Mouse (Mus musculus) left cerebral cortex, adult 11 months (tissue): ENCODE measurements at regions not wholly inside any gene's neighbourhood (a gene's known extent, or its start where the extent isn't known, plus 50 kb on each side); places are given as distances from the start of the nearest gene placed in this dataset.
A peak's percentile ranks its signal among the peaks of the same experiment; 100 is the strongest.

Source experiments
- DNase-seq: peaks from one replicate; pipeline ENCODE4 v3.0.0; 2022; ENCODE audit warnings: low spot score

GRCm38 (mm10) chr5:118380422-118381293, 135.6 kb downstream of the 2410131K14Rik start:
- no peak for DNase-seq

- no peak for DNase-seq
These were observed 136.3 kb downstream of the 2410131K14Rik start for GRCm38 (mm10) chr5:118381294-118381675.

GRCm38 (mm10) chr5:118386126-118386525, 141.1 kb downstream of the 2410131K14Rik start:
- DNase-seq = no peak

DNA sequence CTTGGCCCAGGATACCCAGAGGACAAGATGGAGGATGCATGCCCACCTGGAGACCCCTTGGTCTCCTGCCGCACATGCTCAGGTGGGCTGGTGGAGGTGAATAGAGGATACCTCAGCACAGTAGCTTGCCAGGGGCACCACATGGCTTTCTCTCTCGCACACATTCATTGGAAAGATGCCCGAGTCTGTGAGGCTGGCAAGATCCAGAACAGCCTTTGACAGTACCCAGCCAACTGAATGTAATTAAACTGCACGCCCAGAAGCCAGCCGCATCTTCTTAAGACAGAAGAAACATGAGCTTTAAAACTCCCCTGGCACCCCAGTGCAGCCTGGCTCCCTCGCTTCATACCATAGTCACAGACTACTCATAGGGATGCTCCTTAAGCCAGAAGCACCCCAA, 143.4 kb downstream of the 2410131K14Rik start:
- no peak for DNase-seq

- DNase-seq = no peak
These were observed 145.8 kb downstream of the 2410131K14Rik start for GRCm38 (mm10) chr5:118390691-118391373.

GRCm38 (mm10) chr5:118392932-118393487, 148.0 kb downstream of the 2410131K14Rik start:
- no peak for DNase-seq

GRCm38 (mm10) chr5:118394051-118394450, 149.0 kb downstream of the 2410131K14Rik start:
- no peak for DNase-seq

DNA sequence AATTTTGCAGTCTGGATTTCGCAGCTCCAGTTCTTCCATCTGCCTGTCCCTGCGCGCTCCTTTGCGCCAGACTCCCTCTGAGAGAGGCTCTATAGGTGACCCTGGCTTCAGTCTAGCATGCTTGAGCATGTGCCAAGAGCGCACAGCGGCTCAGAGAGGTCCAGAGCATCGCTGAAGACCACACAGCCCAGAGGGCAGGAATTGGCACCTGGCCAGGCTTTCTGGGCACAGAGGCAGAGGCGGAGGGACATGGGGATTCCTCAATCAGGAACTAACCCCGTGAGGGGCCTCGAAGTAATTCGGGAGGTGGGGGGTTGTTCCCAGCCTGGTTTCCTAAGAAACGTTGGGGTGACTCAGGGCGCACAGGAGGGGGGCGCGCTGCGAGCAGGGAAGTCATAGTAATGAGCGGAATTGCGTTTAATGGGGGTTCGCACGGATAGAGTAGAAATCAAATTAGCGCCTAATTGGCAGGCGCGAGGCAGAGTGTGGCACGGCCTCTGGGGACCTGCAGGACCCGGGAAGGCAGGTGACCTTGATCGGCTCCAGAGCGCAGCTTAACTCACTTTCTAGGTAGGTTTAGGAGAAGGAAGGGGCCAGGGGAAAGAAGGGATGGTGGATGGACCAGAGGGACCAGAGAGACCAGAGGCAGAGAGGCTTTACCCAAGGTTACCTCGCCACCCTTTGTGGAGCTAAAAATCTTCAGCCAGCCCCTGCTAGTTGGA, 151.1 kb downstream of the 2410131K14Rik start:
- DNase-seq = no peak

GRCm38 (mm10) chr5:118400926-118401325, 155.9 kb downstream of the 2410131K14Rik start:
- no peak for DNase-seq

DNA sequence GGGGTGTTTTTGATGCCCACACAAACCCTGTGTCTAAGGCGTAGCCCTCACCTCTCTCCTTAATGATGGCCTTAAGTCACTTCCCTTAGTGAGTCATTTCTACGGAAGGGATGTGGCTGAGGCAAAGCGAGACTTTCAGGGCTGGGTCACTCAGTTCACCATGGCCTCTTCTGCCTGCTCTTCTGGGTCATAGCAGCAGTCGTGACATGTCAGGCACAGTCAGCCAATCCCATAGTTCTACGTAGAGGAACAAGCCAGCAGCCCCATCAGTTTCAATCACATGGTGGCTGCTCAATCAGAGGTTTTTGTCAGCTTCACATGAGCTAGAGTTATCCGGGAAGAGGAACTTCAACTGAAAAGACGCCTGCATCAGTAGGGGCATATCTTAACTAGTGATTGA, 156.1 kb upstream of the Med13l start:
- no peak for DNase-seq

DNA sequence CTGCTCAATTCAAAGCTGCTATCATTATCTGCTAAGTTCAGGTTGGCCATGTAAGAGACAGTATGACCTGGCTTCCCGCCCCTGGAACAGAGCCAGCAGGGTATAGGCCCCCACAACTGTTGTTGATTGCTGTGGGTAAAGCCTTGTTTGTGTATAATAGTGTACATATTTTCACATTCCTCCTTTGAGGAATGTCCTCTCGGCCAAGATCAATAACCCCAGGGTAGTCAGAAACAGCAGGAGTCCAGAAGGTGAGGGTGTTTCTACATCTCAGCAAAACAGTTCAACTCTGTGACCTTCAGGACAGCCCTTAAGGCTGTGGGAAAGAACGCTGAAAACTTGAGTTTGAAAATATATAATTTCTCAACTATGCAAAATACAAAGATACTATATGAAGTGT, 155.1 kb upstream of the Med13l start:
- no peak for DNase-seq

DNA sequence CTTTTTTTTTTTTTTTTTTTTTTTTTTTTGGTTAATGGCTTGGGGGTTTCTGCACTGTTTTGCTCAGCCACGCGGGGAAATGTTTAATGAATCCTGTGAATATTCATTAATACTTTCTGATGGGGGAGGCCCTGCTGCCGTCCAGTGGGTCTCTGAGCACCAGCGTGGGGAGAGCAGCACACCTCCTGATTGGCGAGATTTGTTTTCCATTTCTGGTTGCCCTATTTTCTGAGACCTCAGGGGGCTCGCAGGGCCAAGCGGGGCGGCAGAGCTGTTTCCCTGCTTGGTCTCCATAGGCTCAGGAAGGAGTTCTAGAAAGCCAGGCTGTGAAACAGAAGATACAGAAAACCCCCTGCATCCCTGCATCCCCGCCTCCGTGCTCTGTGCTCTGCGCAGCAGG, 153.0 kb upstream of the Med13l start:
- DNase-seq = no peak

- no peak for DNase-seq
These were observed 152.5 kb upstream of the Med13l start for GRCm38 (mm10) chr5:118407973-118408372.

DNA sequence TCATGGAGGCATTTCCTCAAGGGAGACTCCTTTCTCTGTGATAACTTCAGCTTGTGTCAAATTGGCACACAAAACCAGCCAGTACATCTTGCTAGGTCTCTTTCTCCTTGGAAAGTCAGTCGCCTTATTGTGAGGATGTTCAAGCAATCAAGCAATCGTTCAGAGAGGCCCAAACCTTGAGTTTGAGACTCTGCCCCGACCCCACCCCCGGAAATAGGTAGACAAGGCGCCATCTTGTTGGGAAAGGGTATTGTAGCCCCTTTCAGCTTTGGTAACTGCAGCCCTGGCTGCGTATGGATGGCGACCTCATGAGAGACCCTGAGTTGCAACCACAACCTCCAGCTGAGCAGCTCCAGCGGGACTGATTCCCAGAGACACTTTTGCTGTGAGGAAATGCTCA, 151.7 kb upstream of the Med13l start:
- no peak for DNase-seq

GRCm38 (mm10) chr5:118413428-118414282, 146.8 kb upstream of the Med13l start:
- peak; percentile 78 for DNase-seq

- no peak for DNase-seq
These were observed 141.0 kb upstream of the Med13l start for GRCm38 (mm10) chr5:118419344-118420037.

GRCm38 (mm10) chr5:118421884-118422821, 138.3 kb upstream of the Med13l start:
- peak; percentile 58 for DNase-seq

GRCm38 (mm10) chr5:118424177-118424576, 136.3 kb upstream of the Med13l start:
- no peak for DNase-seq

GRCm38 (mm10) chr5:118424764-118425568, 135.5 kb upstream of the Med13l start:
- no peak for DNase-seq
